9 mouse cellular contexts compared by ENCODE assay signal in the genomic region with DNA sequence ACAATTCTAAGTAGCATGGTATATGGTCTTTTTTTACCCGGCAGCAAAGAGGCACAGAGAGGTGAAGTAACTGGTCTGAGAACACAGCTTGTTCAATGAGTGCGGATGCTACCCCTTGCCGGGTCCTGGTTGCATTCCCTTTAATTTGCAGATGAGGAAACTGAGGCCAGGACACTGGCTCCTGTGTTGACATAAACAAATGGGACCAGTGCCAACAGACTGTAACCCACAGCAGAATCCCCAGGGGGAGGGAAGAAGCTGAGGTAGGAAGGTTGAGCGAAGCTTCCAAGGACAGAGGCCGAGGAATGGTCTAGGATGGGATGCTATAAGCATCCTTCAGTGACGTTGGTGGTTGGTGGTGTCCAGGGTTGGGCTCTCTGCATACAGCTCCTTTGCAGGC. TPM values are rescaled to one million over a fixed set of nuclear protein-coding genes. Genes with fewer than 3 reads are reported as not detected.
DNase-seq lines count a peak whose midpoint lies in the region; ATAC-seq lines count a peak whose summit lies in the region.
"Had no signal": no experiment of that assay in that cellular context is flagged by ENCODE, and none has a peak within 500 bp of the region (broad histone marks: within the 10 kb centered on the region; RNA-seq: fewer than 3 reads in every experiment).

No protein-coding gene starts in this region.

- H3K36me3 ChIP-seq in lung, embryonic 15.5 days = no peaks in the 10 kb centered on the region
- no peaks in the 10 kb centered on the region for H3K36me3 ChIP-seq in limb, embryonic 10.5 days
- H3K36me3 ChIP-seq in neural tube, embryonic 13.5 days = no peaks in the 10 kb centered on the region

- no peaks in the 10 kb centered on the region for H3K9me3 ChIP-seq in lung, embryonic 15.5 days
- H3K9me3 ChIP-seq in limb, embryonic 10.5 days (replicated peaks) = no peaks in the 10 kb centered on the region
- H3K9me3 ChIP-seq in neural tube, embryonic 13.5 days = no peaks in the 10 kb centered on the region

- H3K4me2 ChIP-seq in lung, embryonic 15.5 days = peak overlapping the region; percentile 55; the same call in 1 of the 2 replicates
- peak overlapping the region; percentile 65 for H3K4me2 ChIP-seq in neural tube, embryonic 13.5 days

- H3K4me3 ChIP-seq in lung, embryonic 15.5 days = peak overlapping the region; percentile 25; the same call in 1 of the 2 replicates
- H3K4me3 ChIP-seq in limb, embryonic 10.5 days = peak overlapping the region; percentile 45; the same call in 1 of the 2 replicates
- H3K4me3 ChIP-seq in neural tube, embryonic 13.5 days = peak overlapping the region; percentile 43

- H3K27ac ChIP-seq in lung, embryonic 15.5 days = no peak overlapping the region
- H3K27ac ChIP-seq in limb, embryonic 10.5 days = no peak overlapping the region
- no peak overlapping the region for H3K27ac ChIP-seq in neural tube, embryonic 13.5 days (replicated peaks)

- WGBS in lung, embryonic 15.5 days = 51% methylated on average over 6 of the region's 6 CpGs
- WGBS in limb, embryonic 10.5 days = 44% methylated on average over 6 of the region's 6 CpGs
- WGBS in neural tube, embryonic 13.5 days = 35% methylated on average over 6 of the region's 6 CpGs

- no peak overlapping the region for H3K9ac ChIP-seq in lung, embryonic 15.5 days
- H3K9ac ChIP-seq in neural tube, embryonic 13.5 days = no peak overlapping the region

- peaks cover 26% of the 10 kb centered on the region for H3K4me1 ChIP-seq in lung, embryonic 15.5 days
- H3K4me1 ChIP-seq in limb, embryonic 10.5 days = peaks cover 14% of the 10 kb centered on the region
- H3K4me1 ChIP-seq in neural tube, embryonic 13.5 days (replicated peaks) = peaks cover 30% of the 10 kb centered on the region

- peaks cover 35% of the 10 kb centered on the region for H3K27me3 ChIP-seq in lung, embryonic 15.5 days
- peaks cover 60% of the 10 kb centered on the region for H3K27me3 ChIP-seq in limb, embryonic 10.5 days (ENCODE audit: low read depth, poor library complexity, severe bottlenecking)
- H3K27me3 ChIP-seq in neural tube, embryonic 13.5 days = peaks cover 48% of the 10 kb centered on the region

- DNase-seq in cerebellum, postnatal 10 days = peak; percentile 35 to 51
- DNase-seq in cerebellum, postnatal 4 days (ENCODE audit: low spot score in 2 of 2) = no peak
- no peak for DNase-seq in lung, postnatal 4 days
- no peak for DNase-seq in limb, embryonic 10.5 days (ENCODE audit: low spot score)
- DNase-seq in layer of hippocampus, adult 18-20 months (ENCODE audit: low spot score in 2 of 2) = no peak
- DNase-seq: thymus, adult 18-20 months had no signal

- no peak for ATAC-seq in lung, embryonic 15.5 days (ENCODE audit: borderline replicate concordance, extremely low read depth, low FRiP score, low TSS enrichment)
- no peak for ATAC-seq in neural tube, embryonic 13.5 days (ENCODE audit: low read depth)
- ATAC-seq in frontal cortex, adult (ENCODE audit: low TSS enrichment) = no peak

RNA-seq across cellular contexts. Expression of gene Tmem91, which starts 0.4 kb away (rescaled TPM):
- 2.1 and 2.6 TPM in 2 replicates for polyA plus RNA-seq in lung, embryonic 15.5 days (2015; fragmentation: Nextera tagmentation; extraction: Ambion mirVana)
- polyA plus RNA-seq in limb, embryonic 10.5 days (2016; fragmentation: Nextera tagmentation; extraction: Ambion mirVana) = 2.9 and 3.4 TPM in 2 replicates
- 13.1 and 14.3 TPM in 2 replicates for polyA plus RNA-seq in neural tube, embryonic 13.5 days (2015; fragmentation: Nextera tagmentation; extraction: Ambion mirVana)
- 10 to 100 TPM in 1 of 2 experiments, 1 to 10 TPM in 1; 8.4 to 10.9 TPM for total RNA-seq in layer of hippocampus, adult 18-20 months (2021)

RNA-seq across cellular contexts. Expression of gene B9d2, which starts 5.2 kb away (rescaled TPM):
- 26.8 and 30.9 TPM in 2 replicates for polyA plus RNA-seq in lung, embryonic 15.5 days (2015; fragmentation: Nextera tagmentation; extraction: Ambion mirVana)
- 33.0 and 37.7 TPM in 2 replicates for polyA plus RNA-seq in limb, embryonic 10.5 days (2016; fragmentation: Nextera tagmentation; extraction: Ambion mirVana)
- 33.6 and 42.6 TPM in 2 replicates for polyA plus RNA-seq in neural tube, embryonic 13.5 days (2015; fragmentation: Nextera tagmentation; extraction: Ambion mirVana)
- 10 to 100 TPM; 22.2 to 26.3 TPM for total RNA-seq in layer of hippocampus, adult 18-20 months (2021)

RNA-seq across cellular contexts. Expression of gene Tgfb1, which starts 11.4 kb away (rescaled TPM):
- 2.9 and 3.5 TPM in 2 replicates for polyA plus RNA-seq in lung, embryonic 15.5 days (2015; fragmentation: Nextera tagmentation; extraction: Ambion mirVana)
- polyA plus RNA-seq in limb, embryonic 10.5 days (2016; fragmentation: Nextera tagmentation; extraction: Ambion mirVana) = 1.4 and 1.6 TPM in 2 replicates
- polyA plus RNA-seq in neural tube, embryonic 13.5 days (2015; fragmentation: Nextera tagmentation; extraction: Ambion mirVana) = 1.2 and 2.1 TPM in 2 replicates
- 1 to 10 TPM; 6.5 to 7.7 TPM for total RNA-seq in layer of hippocampus, adult 18-20 months (2021)

RNA-seq across cellular contexts. Expression of gene Exosc5, which starts 16.4 kb away (rescaled TPM):
- polyA plus RNA-seq in lung, embryonic 15.5 days (2015; fragmentation: Nextera tagmentation; extraction: Ambion mirVana) = 75.7 and 78.7 TPM in 2 replicates
- polyA plus RNA-seq in limb, embryonic 10.5 days (2016; fragmentation: Nextera tagmentation; extraction: Ambion mirVana) = 88.3 and 109 TPM in 2 replicates
- 41.8 and 45.1 TPM in 2 replicates for polyA plus RNA-seq in neural tube, embryonic 13.5 days (2015; fragmentation: Nextera tagmentation; extraction: Ambion mirVana)
- 10 to 100 TPM; 25.8 to 30.4 TPM for total RNA-seq in layer of hippocampus, adult 18-20 months (2021)

RNA-seq across cellular contexts. Expression of gene Bckdha, which starts 16.6 kb away (rescaled TPM):
- polyA plus RNA-seq in lung, embryonic 15.5 days (2015; fragmentation: Nextera tagmentation; extraction: Ambion mirVana) = 55.9 and 57.0 TPM in 2 replicates
- 63.0 and 66.4 TPM in 2 replicates for polyA plus RNA-seq in limb, embryonic 10.5 days (2016; fragmentation: Nextera tagmentation; extraction: Ambion mirVana)
- 45.9 and 50.7 TPM in 2 replicates for polyA plus RNA-seq in neural tube, embryonic 13.5 days (2015; fragmentation: Nextera tagmentation; extraction: Ambion mirVana)
- 10 to 100 TPM; 37.0 to 41.2 TPM for total RNA-seq in layer of hippocampus, adult 18-20 months (2021)

Comparison
In these comparisons a context has a peak if more than half of its experiments do, and no peak if none do; other contexts are left out.
1. DNase-seq: peak in cerebellum, postnatal 10 days (2 of 2); none in cerebellum, postnatal 4 days (0 of 2), lung, postnatal 4 days (0 of 2), limb, embryonic 10.5 days (single experiment) and layer of hippocampus, adult 18-20 months (0 of 2).
2. Peak in every context shown above with its lines, with median percentiles within 50 percentile points of each other: H3K4me3 ChIP-seq.